Mouse (Mus musculus): ENCODE results near the gene Exoc7. TPM values are rescaled to one million over a fixed set of nuclear protein-coding genes. Genes with fewer than 3 reads are reported as not detected.

Exoc7 gene
- polyA plus RNA-seq, 2 experiments = 57.7 to 72.0 TPM

- Histone ChIP-seq H3K4me2 (replicated peaks; ENCODE audit: low read depth, low read length, severe bottlenecking) (peak within 1 kb of the TSS; percentile 99), H3K27ac (replicated peaks; ENCODE audit: low read depth, low read length) (0 out of 2 replicates have a peak within 1 kb of the TSS, but pooled peaks have one; percentile 43), H3K27me3 (ENCODE audit: control insufficient read depth, insufficient read depth, low read length) (peaks cover 24% of the 10 kb centered on the region), H3K36me3 (ENCODE audit: control insufficient read depth, insufficient read depth, low read length) (peaks cover 10% of the 10 kb centered on the region; the same call in 1 of the 2 replicates), H3K4me1 (ENCODE audit: control insufficient read depth, insufficient read depth, low read length) (peaks cover 17% of the 10 kb centered on the region), H3K4me3 (replicated peaks; ENCODE audit: low read length) (peak within 1 kb of the TSS; percentile 59), H3K9me3 (ENCODE audit: control insufficient read depth, low read length) (no peaks in the 10 kb centered on the region), H3K9ac (ENCODE audit: low read depth, low read length, severe bottlenecking) (peak within 1 kb of the TSS; percentile 67)
- 0 out of 2 replicates have a peak, but pooled peaks have one; percentile 29 for TF ChIP-seq POLR2A (IDR thresholded peaks at IDR 0.05; ENCODE audit: borderline replicate concordance, extremely low read depth, insufficient read depth, insufficient read length)
- DNase-seq (ENCODE audit: low spot score) (peak; percentile 94), ATAC-seq (ENCODE audit: low FRiP score, low read depth) (peak; percentile 92)
- WGBS = under 1% methylated on average over 49 of the region's 61 CpGs
Observed at GRCm38 (mm10) chr11:116335244-116336036, 28.4 kb upstream of the Exoc7 start, which contains the start of gene Foxj1. TSS of gene Foxj1 (minus strand) at chr11:116335399.

DNA sequence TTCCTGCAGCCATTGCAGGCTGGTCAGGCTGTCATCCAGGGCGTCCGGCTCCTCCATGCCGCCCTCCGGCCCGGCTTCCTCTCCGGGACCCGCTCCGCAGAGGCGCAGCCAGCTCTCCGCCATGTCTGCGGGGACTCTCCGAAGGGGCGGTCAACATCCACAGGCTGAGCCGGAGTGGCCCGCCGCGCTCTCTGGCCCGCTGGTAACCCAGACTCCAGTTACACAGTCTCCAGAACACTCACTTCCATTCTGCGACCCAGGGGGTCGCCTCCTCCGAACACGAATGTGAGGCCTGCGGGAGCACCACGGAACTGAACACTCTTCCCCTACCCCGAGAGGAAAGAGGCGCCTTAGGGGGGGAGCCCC lies 27.4 kb upstream of the Exoc7 start:
- 3% methylated on average over 26 of the region's 26 CpGs for WGBS
- TF ChIP-seq POLR2A (IDR thresholded peaks at IDR 0.05; ENCODE audit: borderline replicate concordance, extremely low read depth, insufficient read depth, insufficient read length) = no peak
- Histone ChIP-seq H3K27ac (replicated peaks; ENCODE audit: low read depth, low read length) (no peak overlapping the region), H3K36me3 (ENCODE audit: control insufficient read depth, insufficient read depth, low read length) (0 out of 2 replicates have a peak, but pooled peaks cover 4% of the 10 kb centered on the region), H3K9me3 (ENCODE audit: control insufficient read depth, low read length) (no peaks in the 10 kb centered on the region), H3K4me3 (replicated peaks; ENCODE audit: low read length) (peak overlapping the region; percentile 59), H3K4me2 (replicated peaks; ENCODE audit: low read depth, low read length, severe bottlenecking) (peak overlapping the region; percentile 99), H3K27me3 (ENCODE audit: control insufficient read depth, insufficient read depth, low read length) (peaks cover 24% of the 10 kb centered on the region), H3K4me1 (ENCODE audit: control insufficient read depth, insufficient read depth, low read length) (peaks cover 22% of the 10 kb centered on the region), H3K9ac (ENCODE audit: low read depth, low read length, severe bottlenecking) (0 out of 2 replicates have a peak overlapping the region, but pooled peaks have one; percentile 12)
- DNase-seq (ENCODE audit: low spot score) (no peak), ATAC-seq (ENCODE audit: low FRiP score, low read depth) (no peak)

DNA sequence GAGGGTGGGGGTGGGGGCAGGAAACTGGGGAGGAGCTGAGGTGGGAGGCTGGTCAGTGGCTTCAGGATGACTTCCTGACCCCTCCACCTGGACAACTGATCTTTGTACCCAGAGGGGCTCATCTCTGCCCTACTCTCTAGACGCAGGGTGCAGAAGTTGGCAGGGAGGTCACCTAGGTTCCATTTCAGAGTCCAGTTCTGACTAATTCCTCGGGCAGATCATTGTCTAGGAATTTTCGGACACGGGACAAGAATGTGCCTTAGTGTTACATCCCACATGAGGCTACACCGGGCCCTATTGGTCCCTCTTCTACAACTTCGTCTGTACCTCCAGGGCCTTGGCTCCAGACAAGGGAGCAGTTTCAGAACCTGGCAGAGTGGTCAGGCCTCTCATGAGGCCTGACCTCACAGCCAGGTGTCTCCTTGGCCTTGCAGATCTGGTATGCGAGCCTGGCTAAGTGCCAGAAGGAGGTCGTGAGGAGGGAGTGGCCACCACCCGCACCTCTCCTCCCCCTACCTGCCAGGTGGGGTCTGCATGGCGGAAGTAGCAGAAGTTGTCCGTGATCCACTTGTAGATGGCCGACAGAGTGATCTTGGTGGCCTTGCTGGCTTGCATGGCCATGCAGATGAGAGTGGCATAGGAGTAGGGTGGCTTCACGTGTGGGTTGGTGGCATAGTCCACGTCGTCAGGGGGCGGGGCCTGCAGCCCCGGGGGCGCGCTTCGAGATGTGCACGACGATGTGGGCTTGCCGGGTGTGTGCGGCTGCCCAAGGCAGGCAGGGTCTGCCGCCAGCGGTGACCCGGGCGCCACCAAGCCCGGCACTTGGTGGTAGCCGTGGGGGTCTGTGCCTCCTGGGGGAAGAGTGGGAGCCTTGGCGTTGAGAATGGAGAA lies 26.7 kb upstream of the Exoc7 start:
- 0 out of 2 replicates have a peak, but pooled peaks cover 4% of the 10 kb centered on the region for H3K36me3 ChIP-seq (ENCODE audit: control insufficient read depth, insufficient read depth, low read length)
- no peak overlapping the region for H3K27ac ChIP-seq (replicated peaks; ENCODE audit: low read depth, low read length)
- WGBS = 23% methylated on average over 30 of the region's 31 CpGs
- H3K9ac ChIP-seq (ENCODE audit: low read depth, low read length, severe bottlenecking) = 0 out of 2 replicates have a peak overlapping the region, but pooled peaks have one; percentile 12
- peak overlapping the region; percentile 99 for H3K4me2 ChIP-seq (replicated peaks; ENCODE audit: low read depth, low read length, severe bottlenecking)
- no peak for ATAC-seq (ENCODE audit: low FRiP score, low read depth)
- no peak for TF ChIP-seq POLR2A (IDR thresholded peaks at IDR 0.05; ENCODE audit: borderline replicate concordance, extremely low read depth, insufficient read depth, insufficient read length)
- H3K4me3 ChIP-seq (replicated peaks; ENCODE audit: low read length) = peak overlapping the region; percentile 59
- peaks cover 24% of the 10 kb centered on the region for H3K27me3 ChIP-seq (ENCODE audit: control insufficient read depth, insufficient read depth, low read length)
- no peak for DNase-seq (ENCODE audit: low spot score)
- H3K9me3 ChIP-seq (ENCODE audit: control insufficient read depth, low read length) = no peaks in the 10 kb centered on the region
- H3K4me1 ChIP-seq (ENCODE audit: control insufficient read depth, insufficient read depth, low read length) = peaks cover 26% of the 10 kb centered on the region

DNA sequence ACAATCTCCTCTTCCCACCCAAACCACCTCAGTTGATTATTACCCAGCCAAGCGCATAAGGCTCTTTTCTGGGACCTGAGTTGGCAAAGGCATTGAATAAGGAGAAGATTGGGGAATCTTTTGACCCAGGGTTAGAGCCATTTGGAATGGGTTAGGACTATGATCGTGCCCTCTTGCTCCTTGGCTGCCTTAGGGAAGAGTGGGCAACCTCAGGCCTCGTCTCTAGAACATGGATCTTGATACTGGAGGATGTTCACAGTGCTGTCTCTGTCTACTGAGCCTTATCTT lies 25.9 kb upstream of the Exoc7 start:
- H3K9ac ChIP-seq (ENCODE audit: low read depth, low read length, severe bottlenecking) = no peak overlapping the region
- no peaks in the 10 kb centered on the region for H3K36me3 ChIP-seq (ENCODE audit: control insufficient read depth, insufficient read depth, low read length)
- no peak for TF ChIP-seq POLR2A (IDR thresholded peaks at IDR 0.05; ENCODE audit: borderline replicate concordance, extremely low read depth, insufficient read depth, insufficient read length)
- ATAC-seq (ENCODE audit: low FRiP score, low read depth) (no peak), DNase-seq (ENCODE audit: low spot score) (no peak)
- H3K4me3 ChIP-seq (replicated peaks; ENCODE audit: low read length) = no peak overlapping the region
- 85% methylated on average over 3 of the region's 3 CpGs for WGBS
- H3K9me3 ChIP-seq (ENCODE audit: control insufficient read depth, low read length) = no peaks in the 10 kb centered on the region
- no peak overlapping the region for H3K27ac ChIP-seq (replicated peaks; ENCODE audit: low read depth, low read length)
- peaks cover 24% of the 10 kb centered on the region for H3K27me3 ChIP-seq (ENCODE audit: control insufficient read depth, insufficient read depth, low read length)
- no peak overlapping the region for H3K4me2 ChIP-seq (replicated peaks; ENCODE audit: low read depth, low read length, severe bottlenecking)
- peaks cover 26% of the 10 kb centered on the region for H3K4me1 ChIP-seq (ENCODE audit: control insufficient read depth, insufficient read depth, low read length)

Data from limb, embryonic 14.5 days (tissue).